Mouse (Mus musculus): ENCODE data around the gene 1810049J17Rik. TPM values are rescaled to one million over a fixed set of nuclear protein-coding genes. Genes with fewer than 3 reads are reported as not detected.

1810049J17Rik gene
- total RNA-seq, 2 experiments from 2014 or later = 0.91 TPM; not detected in 1

- DNase-seq = no peak
Measured at GRCm38 (mm10) chr15:12348950-12349349, 27.3 kb upstream of the 1810049J17Rik start.

- DNase-seq = no peak
Measured at GRCm38 (mm10) chr15:12346916-12347315, 25.2 kb upstream of the 1810049J17Rik start.

- no peak for DNase-seq
Measured at GRCm38 (mm10) chr15:12341401-12341758, 19.7 kb upstream of the 1810049J17Rik start.

- DNase-seq = no peak
Measured at GRCm38 (mm10) chr15:12340536-12341400, 19.1 kb upstream of the 1810049J17Rik start.

GRCm38 (mm10) chr15:12337779-12338137, 16.1 kb upstream of the 1810049J17Rik start:
- DNase-seq = no peak

GRCm38 (mm10) chr15:12337030-12337778, 15.5 kb upstream of the 1810049J17Rik start:
- no peak for DNase-seq

GRCm38 (mm10) chr15:12334381-12334780, 12.7 kb upstream of the 1810049J17Rik start:
- peak; percentile 27 for DNase-seq

GRCm38 (mm10) chr15:12331300-12331699, 9.6 kb upstream of the 1810049J17Rik start:
- no peak for DNase-seq

GRCm38 (mm10) chr15:12330892-12331291, 9.2 kb upstream of the 1810049J17Rik start:
- no peak for DNase-seq

- no peak for DNase-seq
Measured at GRCm38 (mm10) chr15:12330389-12330788, 8.7 kb upstream of the 1810049J17Rik start.

GRCm38 (mm10) chr15:12324326-12324725, 2.6 kb upstream of the 1810049J17Rik start:
- DNase-seq = peak; percentile 14

- DNase-seq = no peak
Measured at GRCm38 (mm10) chr15:12322676-12323402, 1.1 kb upstream of the 1810049J17Rik start.

GRCm38 (mm10) chr15:12321091-12321787, 460 bp downstream of the 1810049J17Rik start, which contains the start of gene Golph3:
TSS of gene Golph3 (plus strand) at chr15:12321450.
- peak; percentile 95 for DNase-seq

- no peak for DNase-seq
Measured at GRCm38 (mm10) chr15:12320441-12321090, 1.1 kb downstream of the 1810049J17Rik start.

GRCm38 (mm10) chr15:12319889-12320288, 1.8 kb downstream of the 1810049J17Rik start:
- DNase-seq = no peak

- DNase-seq = no peak
Measured at GRCm38 (mm10) chr15:12318451-12318850, 3.2 kb downstream of the 1810049J17Rik start.

- no peak for DNase-seq
Measured at GRCm38 (mm10) chr15:12317290-12317689, 4.4 kb downstream of the 1810049J17Rik start.

GRCm38 (mm10) chr15:12315996-12316395, 5.7 kb downstream of the 1810049J17Rik start:
- DNase-seq = no peak

- DNase-seq = no peak
Measured at GRCm38 (mm10) chr15:12314584-12314983, 7.1 kb downstream of the 1810049J17Rik start.

- DNase-seq = no peak
Measured at GRCm38 (mm10) chr15:12313255-12313654, 8.4 kb downstream of the 1810049J17Rik start.

GRCm38 (mm10) chr15:12311465-12311864, 10.2 kb downstream of the 1810049J17Rik start:
- DNase-seq = no peak

Measured in gastrocnemius, postnatal 25 days (tissue).